8 mouse cellular contexts compared by ENCODE assay signal in the genomic region with DNA sequence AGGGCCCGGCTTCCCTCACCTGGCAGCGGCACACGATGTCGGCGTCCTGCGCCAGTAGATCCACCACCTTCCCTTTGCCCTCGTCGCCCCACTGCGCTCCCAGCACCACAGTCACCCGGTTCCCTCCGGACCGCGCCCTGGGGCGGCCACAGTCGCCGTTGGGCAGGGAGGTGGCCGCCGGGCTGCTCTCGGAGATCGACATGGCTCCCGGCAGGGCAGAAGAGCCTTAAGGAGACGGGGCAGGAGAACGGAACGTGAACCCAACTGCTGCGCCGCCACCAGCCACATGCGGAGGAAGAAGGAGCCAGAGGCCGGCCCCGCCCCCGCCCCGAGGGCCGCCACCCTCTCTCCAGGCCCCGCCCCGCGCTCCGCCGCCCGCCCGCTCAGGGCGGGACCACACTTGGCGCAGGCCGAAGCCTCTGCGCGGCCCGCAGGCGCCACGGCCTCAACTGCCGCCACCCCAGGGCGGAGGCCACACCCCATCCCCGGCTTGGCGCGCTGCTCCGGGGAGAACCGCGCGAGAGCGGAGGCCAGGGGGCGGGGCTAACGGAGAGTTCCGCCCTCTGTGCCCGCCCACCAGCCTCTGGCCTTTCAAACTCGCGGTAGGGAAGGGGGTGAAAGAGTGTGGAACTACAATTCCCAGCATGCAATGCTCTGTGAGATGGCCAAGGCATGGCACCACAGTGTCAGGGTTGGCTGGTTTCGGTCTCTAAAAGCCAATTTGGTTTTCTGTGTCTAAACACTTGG. TPM values are rescaled to one million over a fixed set of nuclear protein-coding genes. Genes with fewer than 3 reads are reported as not detected.
DNase-seq lines count a peak whose midpoint lies in the region; ATAC-seq lines count a peak whose summit lies in the region.

TSS of gene Adss (minus strand) at position 319 of the 747 bp plus-strand sequence.

- H3K27me3 ChIP-seq in intestine, embryonic 14.5 days (replicated peaks; ENCODE audit: control insufficient read depth, insufficient read depth, low read length) = no peaks in the 10 kb centered on the region

- no peaks in the 10 kb centered on the region for H3K9me3 ChIP-seq in intestine, embryonic 14.5 days (ENCODE audit: control insufficient read depth, low read length)

- H3K36me3 ChIP-seq in intestine, embryonic 14.5 days (ENCODE audit: control insufficient read depth, insufficient read depth, low read length) = no peaks in the 10 kb centered on the region

- peak within 1 kb of the TSS; percentile 88 for H3K4me2 ChIP-seq in intestine, embryonic 14.5 days (ENCODE audit: low read length)

- DNase-seq in adrenal gland, adult 18-20 months (ENCODE audit: low spot score in 2 of 2) = peak; percentile 98 to 99
- peak; percentile 99 for DNase-seq in embryo, embryonic 11 days
- peak; percentile 100 for DNase-seq in gastrocnemius, postnatal 25 days
- DNase-seq in intestine, embryonic 14.5 days (ENCODE audit: low spot score) = peak; percentile 97
- peak; percentile 97 to 98 for DNase-seq in left cerebral cortex, postnatal 14 days (ENCODE audit: low spot score in 2 of 2)
- peak; percentile 99 for DNase-seq in mesoderm, embryonic 11.5 days (ENCODE audit: low read depth, low spot score)
- DNase-seq in right cerebral cortex, postnatal 36 days (ENCODE audit: low spot score in 2 of 2) = peak; percentile 95 to 96
- peak; percentile 98 for DNase-seq in yolk sac, embryonic 10.5 days (ENCODE audit: low spot score)

- under 1% methylated on average over 50 of the region's 64 CpGs for WGBS in intestine, embryonic 14.5 days

- peak within 1 kb of the TSS; percentile 89 for H3K9ac ChIP-seq in intestine, embryonic 14.5 days (ENCODE audit: low read length)

- ATAC-seq in intestine, embryonic 14.5 days (replicated peaks; ENCODE audit: low FRiP score, low TSS enrichment, low read depth) = peak; percentile 100

- H3K27ac ChIP-seq in intestine, embryonic 14.5 days (ENCODE audit: low read depth) = peak within 1 kb of the TSS; percentile 92

- peaks cover 19% of the 10 kb centered on the region for H3K4me1 ChIP-seq in intestine, embryonic 14.5 days (replicated peaks; ENCODE audit: control insufficient read depth, insufficient read depth, low read length)

- peak within 1 kb of the TSS; percentile 72 for H3K4me3 ChIP-seq in intestine, embryonic 14.5 days (ENCODE audit: low read depth, low read length)

- intact Hi-C loops in left cerebral cortex, postnatal 14 days (cut with DNase I) = no loop called here

RNA-seq across cellular contexts. Expression of gene Adss, which starts in this region (rescaled TPM):
- total RNA-seq in adrenal gland, adult 18-20 months (2021) = 10 to 100 TPM; 47.9 to 69.8 TPM
- total RNA-seq in gastrocnemius, postnatal 25 days (2021) = 1 to 10 TPM; 8.4 to 8.8 TPM
- 47.4 and 51.0 TPM in 2 replicates for polyA plus RNA-seq in intestine, embryonic 14.5 days (2014; fragmentation: Nextera tagmentation; extraction: Ambion mirVana)
- total RNA-seq in left cerebral cortex, postnatal 14 days (2021) = 10 to 100 TPM; 71.3 to 72.7 TPM

Comparison
In these comparisons a context has a peak if more than half of its experiments do, and no peak if none do; other contexts are left out.
1. Peak in every context shown above with its lines: DNase-seq, ATAC-seq, H3K4me3 ChIP-seq and H3K27ac ChIP-seq.
2. RNA of gene Adss (total RNA-seq): 71.3 to 72.7 TPM in left cerebral cortex, postnatal 14 days and 47.9 to 69.8 TPM in adrenal gland, adult 18-20 months; 8.4 to 8.8 TPM in gastrocnemius, postnatal 25 days; every median in the first group is over 4 times any median in the second.